Mouse (Mus musculus) gastrocnemius, adult 18-20 months (tissue): ENCODE measurements around the gene Lmod2. TPM values are rescaled to one million over a fixed set of nuclear protein-coding genes. Genes with fewer than 3 reads are reported as not detected.

Experiments
- DNase-seq: peaks from one replicate; pipeline ENCODE4 v3.0.0; 2021; ENCODE audit warnings: low spot score
- total RNA-seq, 2 experiments: library from RNA; stranded (reverse); gene quantifications; 2 replicates each; pipeline ENCODE4 v1.2.3; 2021

Gene Lmod2
- total RNA-seq, 2 experiments from 2014 or later, result 254 to 431 TPM

- no peak for DNase-seq
Measured at GRCm38 (mm10) chr6:24641286-24641685, 43.7 kb downstream of the Lmod2 start.

GRCm38 (mm10) chr6:24642161-24642560 lies 44.6 kb downstream of the Lmod2 start:
- DNase-seq, result no peak

- DNase-seq, result no peak
Measured at GRCm38 (mm10) chr6:24642960-24643359, 45.4 kb downstream of the Lmod2 start.

- no peak for DNase-seq
Measured at GRCm38 (mm10) chr6:24645346-24646053, 47.9 kb downstream of the Lmod2 start.

GRCm38 (mm10) chr6:24647103-24647691 lies 49.6 kb downstream of the Lmod2 start:
- DNase-seq, result no peak

GRCm38 (mm10) chr6:24648403-24648802 lies 50.8 kb downstream of the Lmod2 start:
- no peak for DNase-seq

GRCm38 (mm10) chr6:24650719-24651118 lies 53.2 kb downstream of the Lmod2 start:
- no peak for DNase-seq

GRCm38 (mm10) chr6:24651538-24651937 lies 54.0 kb downstream of the Lmod2 start:
- no peak for DNase-seq

Other genes starting within 250 kb of the Lmod2 start
- gene Iqub, start 82.7 kb upstream of the Lmod2 start, total RNA-seq, result under 1 TPM; 0.19 to 0.23 TPM
- gene Ndufa5, start 69.7 kb upstream of the Lmod2 start, total RNA-seq, result 100 to 1,000 TPM; 639 to 641 TPM
- gene Asb15, start 69.6 kb upstream of the Lmod2 start, total RNA-seq, result 10 to 100 TPM; 69.6 to 81.3 TPM
- 10 to 100 TPM; 14.8 to 18.9 TPM for gene Wasl, start 67.2 kb downstream of the Lmod2 start, total RNA-seq
- not detected for gene Hyal6, start 135.5 kb downstream of the Lmod2 start, total RNA-seq
- gene Hyal4, start 150.6 kb downstream of the Lmod2 start, total RNA-seq, result not detected
- not detected for gene Spam1, start 193.4 kb downstream of the Lmod2 start, total RNA-seq